Mouse (Mus musculus): ENCODE results near the gene Mroh2a.

Mroh2a gene

GRCm38 (mm10) chr1:88297480-88298258 lies 70.9 kb downstream of the Mroh2a start:
- DNase-seq: no peak

GRCm38 (mm10) chr1:88298686-88299528 lies 72.1 kb downstream of the Mroh2a start:
- DNase-seq: no peak

- no peak for DNase-seq
Measured at GRCm38 (mm10) chr1:88299529-88299945, 72.8 kb downstream of the Mroh2a start.

GRCm38 (mm10) chr1:88300301-88301050 lies 73.7 kb downstream of the Mroh2a start:
- no peak for DNase-seq

- no peak for DNase-seq
Measured at GRCm38 (mm10) chr1:88301121-88302014, 74.6 kb downstream of the Mroh2a start.

- no peak for DNase-seq
Measured at GRCm38 (mm10) chr1:88302057-88302740, 75.4 kb downstream of the Mroh2a start.

GRCm38 (mm10) chr1:88303762-88304161 lies 77.0 kb downstream of the Mroh2a start:
- DNase-seq: no peak

- DNase-seq: no peak
Measured at GRCm38 (mm10) chr1:88304261-88304985, 77.6 kb downstream of the Mroh2a start.

GRCm38 (mm10) chr1:88305018-88305795 lies 78.4 kb downstream of the Mroh2a start:
- no peak for DNase-seq

GRCm38 (mm10) chr1:88306543-88306942 lies 79.8 kb downstream of the Mroh2a start:
- no peak for DNase-seq

GRCm38 (mm10) chr1:88307180-88307579 lies 80.4 kb downstream of the Mroh2a start:
- DNase-seq: no peak

- no peak for DNase-seq
Measured at GRCm38 (mm10) chr1:88309020-88309419, 82.2 kb downstream of the Mroh2a start.

- DNase-seq: no peak
Measured at GRCm38 (mm10) chr1:88309905-88310304, 83.1 kb downstream of the Mroh2a start.

GRCm38 (mm10) chr1:88310349-88310748 lies 83.6 kb downstream of the Mroh2a start:
- DNase-seq: no peak

Measured in lung, adult 18-20 months (tissue).